ENCODE assay signal across 10 mouse cellular contexts in genomic region chr2:166662595-166663160, GRCm38 (mm10). TPM values are rescaled to one million over a fixed set of nuclear protein-coding genes. Genes with fewer than 3 reads are reported as not detected.
DNase-seq lines count a peak whose midpoint lies in the region; ATAC-seq and TF ChIP-seq lines count a peak whose summit lies in the region.
"Had no signal": no experiment of that assay in that cellular context is flagged by ENCODE, and none has a peak within 500 bp of the region (broad histone marks: within the 10 kb centered on the region; RNA-seq: fewer than 3 reads in every experiment).

No protein-coding gene starts in this region.

- no peak overlapping the region for H3K4me2 ChIP-seq in forebrain, embryonic 12.5 days
- H3K4me2 ChIP-seq in hindbrain, postnatal 0 days (ENCODE audit: low read depth, low read length), result no peak overlapping the region
- H3K4me2 ChIP-seq in neural tube, embryonic 12.5 days (replicated peaks), result 0 out of 2 replicates have a peak overlapping the region, but pooled peaks have one; percentile 2
- no peak overlapping the region for H3K4me2 ChIP-seq in heart, embryonic 12.5 days
- H3K4me2 ChIP-seq: heart, embryonic 11.5 days had no signal

- no peak for ATAC-seq in forebrain, embryonic 12.5 days (ENCODE audit: low FRiP score)
- ATAC-seq in hindbrain, postnatal 0 days, result peak; percentile 52; the same call in 1 of the 2 replicates
- ATAC-seq in neural tube, embryonic 12.5 days (ENCODE audit: low FRiP score, low read depth), result no peak
- ATAC-seq in heart, embryonic 12.5 days (ENCODE audit: insufficient number of reproducible peaks, low FRiP score), result no peak

- TF ChIP-seq CTCF in hindbrain, postnatal 0 days (IDR thresholded peaks at IDR 0.05; ENCODE audit: low read depth), result no peak

- H3K4me1 ChIP-seq in forebrain, embryonic 12.5 days, result peaks cover 62% of the 10 kb centered on the region
- H3K4me1 ChIP-seq in hindbrain, postnatal 0 days (ENCODE audit: insufficient read depth, low read length), result peaks cover 36% of the 10 kb centered on the region
- peaks cover 43% of the 10 kb centered on the region for H3K4me1 ChIP-seq in neural tube, embryonic 12.5 days
- H3K4me1 ChIP-seq in heart, embryonic 12.5 days (replicated peaks), result peaks cover 52% of the 10 kb centered on the region

- peak overlapping the region; percentile 51; the same call in 1 of the 2 replicates for H3K27ac ChIP-seq in forebrain, embryonic 12.5 days
- peak overlapping the region; percentile 57 for H3K27ac ChIP-seq in hindbrain, postnatal 0 days
- no peak overlapping the region for H3K27ac ChIP-seq in neural tube, embryonic 12.5 days
- no peak overlapping the region for H3K27ac ChIP-seq in heart, embryonic 12.5 days (ENCODE audit: poor library complexity, severe bottlenecking)

- DNase-seq in left cerebral cortex, postnatal 25 days (ENCODE audit: low spot score in 2 of 2), result peak; percentile 44 to 69
- no peak for DNase-seq in left cerebral cortex, adult 11 months (ENCODE audit: low spot score)
- no peak for DNase-seq in hindbrain, postnatal 0 days (ENCODE audit: low spot score)
- DNase-seq in embryo, embryonic 11 days, result no peak
- no peak for DNase-seq in left cerebral cortex, postnatal 4 days
- DNase-seq: lung, postnatal 10 days had no signal

- H3K9me3 ChIP-seq in forebrain, embryonic 12.5 days, result no peaks in the 10 kb centered on the region
- H3K9me3 ChIP-seq in hindbrain, postnatal 0 days (ENCODE audit: low read length), result no peaks in the 10 kb centered on the region
- H3K9me3 ChIP-seq in neural tube, embryonic 12.5 days, result no peaks in the 10 kb centered on the region
- H3K9me3 ChIP-seq in heart, embryonic 12.5 days (replicated peaks), result no peaks in the 10 kb centered on the region

- H3K9ac ChIP-seq in forebrain, embryonic 12.5 days, result no peak overlapping the region
- H3K9ac ChIP-seq in hindbrain, postnatal 0 days (replicated peaks; ENCODE audit: low read length), result peak overlapping the region; percentile 17; the same call in 1 of the 2 replicates
- H3K9ac ChIP-seq in neural tube, embryonic 12.5 days, result no peak overlapping the region
- H3K9ac ChIP-seq in heart, embryonic 12.5 days, result no peak overlapping the region

- intact Hi-C loops in left cerebral cortex, postnatal 25 days (cut with DNase I), result no loop called here
- intact Hi-C loops in left cerebral cortex, postnatal 4 days (cut with DNase I), result no loop called here

- no peaks in the 10 kb centered on the region for H3K36me3 ChIP-seq in forebrain, embryonic 12.5 days (replicated peaks)
- no peaks in the 10 kb centered on the region for H3K36me3 ChIP-seq in hindbrain, postnatal 0 days (ENCODE audit: insufficient read depth, low read length)
- H3K36me3 ChIP-seq in neural tube, embryonic 12.5 days, result no peaks in the 10 kb centered on the region
- no peaks in the 10 kb centered on the region for H3K36me3 ChIP-seq in heart, embryonic 12.5 days

- 58% methylated on average over 6 of the region's 6 CpGs for WGBS in forebrain, embryonic 12.5 days
- WGBS in hindbrain, postnatal 0 days, result 47% methylated on average over 6 of the region's 6 CpGs
- WGBS in neural tube, embryonic 12.5 days, result 62% methylated on average over 6 of the region's 6 CpGs
- 74% methylated on average over 6 of the region's 6 CpGs for WGBS in heart, embryonic 12.5 days

- H3K27me3 ChIP-seq in forebrain, embryonic 12.5 days, result no peaks in the 10 kb centered on the region
- H3K27me3 ChIP-seq in hindbrain, postnatal 0 days (ENCODE audit: insufficient read depth, low read length), result no peaks in the 10 kb centered on the region
- no peaks in the 10 kb centered on the region for H3K27me3 ChIP-seq in neural tube, embryonic 12.5 days (replicated peaks)
- H3K27me3 ChIP-seq in heart, embryonic 12.5 days (replicated peaks), result no peaks in the 10 kb centered on the region

- no peak overlapping the region for H3K4me3 ChIP-seq in forebrain, embryonic 12.5 days (replicated peaks)
- no peak overlapping the region for H3K4me3 ChIP-seq in hindbrain, postnatal 0 days (ENCODE audit: low read length)
- H3K4me3 ChIP-seq in neural tube, embryonic 12.5 days, result no peak overlapping the region
- no peak overlapping the region for H3K4me3 ChIP-seq in heart, embryonic 12.5 days

RNA-seq across cellular contexts. Expression of gene Prex1, which starts 51.0 kb away (rescaled TPM):
- 100 to 1,000 TPM; 115 to 120 TPM for total RNA-seq in left cerebral cortex, postnatal 25 days (2021)
- 29.9 and 30.7 TPM in 2 replicates for polyA plus RNA-seq in forebrain, embryonic 12.5 days (2016; fragmentation: Nextera tagmentation; extraction: Ambion mirVana)
- total RNA-seq in hindbrain, postnatal 0 days (2014; rRNA removed), result 63.2 and 66.8 TPM in 2 replicates
- polyA plus RNA-seq in hindbrain, postnatal 0 days (2015; fragmentation: Nextera tagmentation; extraction: Ambion mirVana), result 24.1 and 24.2 TPM in 2 replicates
- polyA plus RNA-seq in neural tube, embryonic 12.5 days (2016; fragmentation: Nextera tagmentation; extraction: Ambion mirVana), result 45.3 and 47.8 TPM in 2 replicates
- 12.0 and 13.6 TPM in 2 replicates for polyA plus RNA-seq in heart, embryonic 12.5 days (2016; fragmentation: Nextera tagmentation; extraction: Ambion mirVana)
- 10 to 100 TPM; 56.7 to 56.9 TPM for total RNA-seq in left cerebral cortex, postnatal 4 days (2021)

Comparison
In these comparisons a context has a peak if more than half of its experiments do, and no peak if none do; other contexts are left out.
1. DNase-seq: peak in left cerebral cortex, postnatal 25 days (2 of 2); none in left cerebral cortex, adult 11 months (single experiment), hindbrain, postnatal 0 days (single experiment), embryo, embryonic 11 days (single experiment) and left cerebral cortex, postnatal 4 days (single experiment).
2. H3K27ac ChIP-seq: peak in forebrain, embryonic 12.5 days (single experiment) and hindbrain, postnatal 0 days (single experiment); none in neural tube, embryonic 12.5 days (single experiment) and heart, embryonic 12.5 days (single experiment).